Mouse (Mus musculus): Measurements from ENCODE around the gene Prl7d1.
"Not testable (repeated sequence)": the region's sequence is repeated elsewhere in the genome, so short reads cannot be mapped to it uniquely, and the experiment has no call there.

Gene Prl7d1

DNA sequence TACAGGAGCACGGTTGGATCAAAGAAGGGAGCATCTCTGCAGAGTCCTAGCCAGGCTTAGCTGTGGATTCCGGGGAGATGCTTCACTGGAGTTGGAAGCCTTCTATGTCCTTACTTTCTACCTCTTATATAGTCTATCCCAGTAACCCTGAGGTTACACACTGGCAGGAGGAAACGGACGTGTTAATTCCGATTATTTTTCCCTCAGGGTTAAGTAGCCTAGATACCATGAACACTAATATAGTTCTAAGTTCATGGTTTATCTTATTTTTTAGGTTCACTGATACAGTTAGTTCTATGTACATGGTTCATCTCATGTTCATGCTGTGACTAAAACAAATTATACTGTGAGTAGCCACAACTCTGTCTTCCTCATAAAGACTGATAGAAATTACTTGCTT is at the start of gene Prl7d1:
Prl7d1 (minus strand) TSS at position 101 of the 400 bp plus-strand sequence.
- no peak for DNase-seq (ENCODE audit: low read depth, low spot score)

DNA sequence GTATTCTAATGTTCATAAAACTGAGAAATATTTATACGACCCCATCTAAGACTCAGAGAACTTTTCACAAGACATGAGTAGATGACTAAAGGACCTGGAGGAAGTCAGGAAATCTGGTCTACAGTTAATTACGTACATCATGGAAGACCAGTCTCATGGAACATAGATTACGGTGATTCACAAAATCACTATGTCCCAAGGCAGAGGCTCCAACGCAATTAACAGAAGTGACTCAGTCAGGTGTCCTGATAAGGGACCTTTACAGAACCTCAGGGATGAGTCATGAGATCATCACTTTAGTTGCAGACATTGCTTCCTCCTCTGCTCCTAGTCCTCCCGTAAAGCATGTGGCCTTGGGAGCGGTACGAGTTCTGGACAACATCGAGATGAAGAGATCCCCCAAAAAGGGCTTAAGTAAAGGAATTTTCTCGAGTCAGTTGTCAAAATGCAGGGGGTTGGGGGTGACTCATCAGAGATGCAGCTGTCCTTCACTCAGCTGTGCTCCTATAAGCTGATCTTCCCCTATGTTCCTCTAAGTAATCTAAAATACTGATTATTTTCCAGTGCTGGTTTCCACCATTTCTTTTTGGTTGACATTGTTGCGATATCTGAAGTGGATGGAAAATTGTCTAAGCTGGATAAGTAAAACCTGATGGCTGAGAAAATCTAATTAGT is 18.1 kb upstream of the Prl7d1 start:
- no peak for DNase-seq (ENCODE audit: low read depth, low spot score)

DNA sequence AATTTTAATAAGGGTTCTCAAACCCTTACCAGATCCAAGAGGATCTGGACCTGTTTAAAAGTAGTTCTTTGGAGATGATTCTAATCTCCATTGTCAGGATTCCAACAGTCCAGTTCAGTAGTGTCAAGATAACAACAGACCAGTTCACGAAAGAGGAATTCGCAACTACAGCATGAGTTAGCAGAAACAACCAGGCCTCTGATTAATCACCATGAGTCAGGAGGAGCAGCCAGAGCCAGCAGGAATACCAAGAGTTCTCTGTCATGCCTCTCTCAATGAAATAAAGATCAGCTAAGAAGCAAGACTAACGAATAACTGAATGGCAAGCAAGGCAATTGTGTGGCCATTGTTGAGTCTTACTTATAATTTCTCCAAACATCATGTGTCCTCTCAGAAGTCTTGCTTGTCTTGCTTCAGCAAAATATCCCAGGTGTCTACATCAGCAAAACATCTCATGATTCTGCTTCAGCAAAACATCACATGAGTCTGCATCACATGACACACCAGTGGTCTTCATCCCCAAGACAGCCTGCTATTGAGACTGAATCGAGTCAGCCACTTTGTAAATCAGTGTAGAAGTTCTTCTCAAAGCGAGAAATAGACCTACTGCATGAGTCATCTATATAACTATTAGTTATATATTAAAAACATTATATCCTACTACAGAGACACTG is 13.9 kb upstream of the Prl7d1 start:
- DNase-seq (ENCODE audit: low read depth, low spot score) = not testable (repeated sequence)

DNA sequence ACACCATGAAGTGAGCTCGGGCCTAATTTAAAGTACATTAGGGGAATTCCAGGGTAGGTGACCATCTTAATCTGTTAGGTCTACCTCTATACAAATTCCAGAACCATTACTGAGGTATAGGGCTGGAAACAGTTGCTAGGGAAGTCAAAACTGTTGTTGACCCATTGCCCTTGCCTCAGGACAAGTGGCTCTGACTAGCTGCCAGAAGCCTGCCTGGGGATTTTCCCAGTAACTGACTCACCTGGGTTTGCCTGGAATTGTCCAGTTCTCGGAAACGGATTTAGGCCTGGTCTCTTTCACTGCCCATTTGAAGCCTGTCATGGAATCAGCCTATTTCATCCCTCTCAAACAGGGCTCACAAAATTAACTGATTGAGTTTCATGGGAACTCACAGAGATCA is 8.5 kb upstream of the Prl7d1 start:
- not testable (repeated sequence) for DNase-seq (ENCODE audit: low read depth, low spot score)

DNA sequence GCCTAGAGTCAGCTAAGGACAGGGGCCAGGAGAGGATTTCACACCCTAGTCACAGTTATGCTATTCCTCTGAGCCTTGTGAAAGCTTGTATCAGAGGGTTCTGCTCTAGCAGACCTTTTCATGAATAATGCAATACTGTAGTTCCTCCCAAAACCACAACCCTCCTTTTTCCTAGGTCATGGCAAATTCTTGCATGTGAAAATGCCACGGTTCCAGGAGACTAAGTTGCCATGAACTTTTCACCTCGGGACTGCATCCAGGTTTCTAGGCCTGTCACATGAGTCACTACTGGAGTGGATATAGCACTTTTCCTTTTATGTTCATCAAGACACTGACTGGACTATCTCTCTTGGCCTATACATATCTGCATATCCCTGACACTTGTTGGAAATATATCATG is 10.0 kb downstream of the Prl7d1 start:
- no peak for DNase-seq (ENCODE audit: low read depth, low spot score)

DNA sequence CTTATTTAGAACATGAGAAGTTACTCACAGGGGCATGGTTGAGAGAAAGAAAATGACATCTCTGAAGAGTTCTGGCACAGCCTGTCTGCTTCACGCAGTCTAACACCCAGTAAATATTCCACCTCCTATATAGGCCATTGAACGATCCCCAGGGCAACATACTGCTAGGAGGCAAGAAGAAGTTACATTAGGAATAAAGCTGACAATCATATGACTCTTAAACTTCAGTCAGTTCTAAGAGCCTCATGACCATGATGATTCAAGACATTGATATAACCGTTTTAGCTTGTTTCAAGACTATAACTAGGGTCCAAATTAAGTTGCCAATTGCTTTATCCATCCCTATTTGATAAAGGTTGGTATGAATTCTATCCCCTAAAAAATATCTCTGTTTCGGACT is 48.6 kb downstream of the Prl7d1 start, which contains the start of gene Prl7a2:
Prl7a2 (minus strand) TSS at position 101 of the 400 bp plus-strand sequence.
- no peak for DNase-seq (ENCODE audit: low read depth, low spot score)

DNA sequence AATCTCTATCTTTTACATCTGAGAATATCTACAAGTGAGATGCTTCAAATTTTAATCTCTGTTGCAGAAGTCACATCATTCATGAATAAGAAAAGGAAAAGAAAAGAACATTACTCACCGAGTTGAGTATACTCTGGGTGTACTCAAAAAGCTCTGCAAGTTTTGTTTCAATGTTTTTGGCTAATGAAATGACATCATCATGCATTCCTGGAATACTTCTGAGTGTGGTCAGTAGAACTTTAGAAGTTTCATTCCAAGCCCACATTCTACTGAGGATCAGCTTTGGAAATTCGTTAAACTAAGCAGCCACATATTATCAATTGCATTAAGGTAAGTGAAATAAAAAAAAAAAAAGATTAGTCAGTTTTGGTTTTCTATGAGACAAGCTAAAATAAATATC is 55.8 kb downstream of the Prl7d1 start:
- no peak for DNase-seq (ENCODE audit: low read depth, low spot score)

Measured in ES-CJ7 (cell line).